Mouse (Mus musculus) left cerebral cortex, postnatal 25 days (tissue): ENCODE data around the gene Pgpep1. TPM values are rescaled to one million over a fixed set of nuclear protein-coding genes. Genes with fewer than 3 reads are reported as not detected.

ENCODE experiments used
- DNase-seq, 2 experiments: peaks; one replicate each; pipeline ENCODE4 v3.0.0; 2022; ENCODE audit warnings: low spot score in 2 of 2, mixed read lengths in 1 of 2
- intact Hi-C: fragments of 180-260 bp; cut with DNase I; formaldehyde crosslinking; loops from one replicate; pipeline ENCODE4 v1.15.1; 2025
- total RNA-seq, 2 experiments: library from RNA; stranded (reverse); gene quantifications; 2 replicates each; pipeline ENCODE4 v1.2.3; 2021

Gene Pgpep1
- total RNA-seq, 2 experiments from 2014 or later: 12.7 to 18.1 TPM

- intact Hi-C loops: no loop called here
- no peak for DNase-seq
Measured at GRCm38 (mm10) chr8:70645501-70646224, 14.5 kb downstream of the Pgpep1 start.

DNA sequence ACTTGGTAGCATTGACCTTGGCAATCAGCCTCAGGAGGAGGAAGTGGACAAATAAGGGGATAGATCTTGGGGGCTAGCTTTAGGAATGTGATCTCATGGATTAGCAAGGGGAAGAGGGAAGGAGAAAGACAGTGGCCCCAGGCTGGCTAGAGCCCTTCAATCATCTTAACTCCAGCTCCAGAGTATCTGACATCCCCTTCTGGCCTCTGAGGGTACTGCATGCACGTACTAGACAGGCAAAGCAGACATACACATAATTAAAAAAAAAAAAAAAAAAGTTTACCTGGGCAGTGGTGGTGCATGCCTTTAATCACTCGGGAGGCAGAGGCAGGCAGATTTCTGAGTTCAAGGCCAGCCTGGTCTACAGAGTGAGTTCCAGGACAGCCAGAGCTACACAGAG, 16.1 kb downstream of the Pgpep1 start:
- no peak for DNase-seq
- intact Hi-C loops: no loop called here

DNA sequence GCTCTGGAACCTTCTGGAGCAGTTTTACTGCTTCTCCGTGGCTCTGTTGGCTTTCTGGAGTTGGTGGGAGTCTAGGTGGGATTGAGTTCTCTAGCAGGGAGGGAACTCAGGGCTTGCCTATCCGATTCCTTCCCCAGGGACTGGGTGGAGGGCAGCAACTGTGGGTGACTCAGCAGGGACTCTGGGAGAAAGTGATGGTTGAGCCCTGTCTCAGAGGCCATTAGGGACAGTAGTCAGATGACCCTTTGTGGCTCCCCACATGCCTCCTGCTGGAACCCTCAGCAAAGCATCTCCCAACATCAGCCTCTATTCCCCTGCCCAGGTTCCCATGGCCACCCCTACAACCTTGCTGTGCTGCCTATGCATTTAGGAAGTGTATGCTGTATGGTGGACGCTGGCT, 17.2 kb downstream of the Pgpep1 start:
- DNase-seq: no peak
- intact Hi-C loops: no loop called here

GRCm38 (mm10) chr8:70638752-70639151, 21.4 kb downstream of the Pgpep1 start:
- intact Hi-C loops: no loop called here
- DNase-seq: no peak

DNA sequence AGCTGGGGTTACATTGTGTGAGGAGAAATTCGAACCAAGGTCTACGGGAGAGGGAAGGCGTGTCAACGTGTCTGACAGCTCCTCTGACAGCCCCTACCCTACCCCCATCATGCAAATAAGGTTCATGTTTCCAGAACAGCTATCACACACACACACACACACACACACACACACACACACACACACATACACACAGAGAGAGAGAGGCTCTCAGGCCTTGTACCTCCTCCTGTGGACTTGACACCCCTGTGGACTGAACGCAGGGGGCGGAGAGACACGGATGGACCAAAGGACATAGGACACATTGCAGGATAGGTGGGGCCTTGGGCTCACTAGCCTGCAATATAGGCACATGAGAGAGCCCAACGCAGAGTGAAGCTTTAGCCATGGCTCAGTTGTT, 23.4 kb downstream of the Pgpep1 start:
- intact Hi-C loops: no loop called here
- no peak for DNase-seq

DNA sequence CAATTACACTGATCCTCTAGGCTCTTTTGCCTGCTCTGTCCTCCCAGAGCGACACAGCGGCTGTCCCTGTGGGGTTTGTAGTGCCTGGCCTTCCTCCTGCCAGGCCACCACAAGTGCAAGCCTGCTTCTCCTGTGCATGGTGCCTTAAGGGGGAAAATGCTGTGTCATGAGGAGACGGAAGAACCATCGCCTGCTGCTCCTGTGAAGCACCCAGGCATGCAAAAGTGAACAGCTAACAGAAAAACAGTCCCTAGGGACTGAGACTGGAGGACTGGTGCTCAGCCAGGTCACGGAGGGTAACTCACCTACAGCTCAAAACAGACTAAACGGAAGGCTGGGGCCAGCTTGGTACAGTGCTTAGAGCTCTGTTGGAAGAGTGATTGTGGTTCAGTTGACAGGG, 24.7 kb downstream of the Pgpep1 start:
- DNase-seq: no peak

GRCm38 (mm10) chr8:70634066-70634465, 26.1 kb downstream of the Pgpep1 start:
- intact Hi-C loops: loop anchor here (5.0 kb wide), 1 partner anchor 68 kb away; the partner anchor contains the start of gene Iqcn
- DNase-seq: no peak

More for the DNA sequence above, 24.7 kb downstream of the Pgpep1 start:
- intact Hi-C loops: no loop called here

- no peak for DNase-seq
- intact Hi-C loops: loop anchor here (5.0 kb wide), 1 partner anchor 70 kb away; the partner anchor contains the start of gene Iqcn
Measured at GRCm38 (mm10) chr8:70632346-70632892, 27.8 kb downstream of the Pgpep1 start, which contains the start of gene Gdf15. Gene Gdf15 (minus strand): TSS chr8:70632456.

GRCm38 (mm10) chr8:70631436-70631835, 28.8 kb downstream of the Pgpep1 start:
- no peak for DNase-seq
- intact Hi-C loops: loop anchor here (5.0 kb wide), 1 partner anchor 71 kb away; the partner anchor contains the start of gene Iqcn

- no peak for DNase-seq
- intact Hi-C loops: loop anchor here (5.0 kb wide), 1 partner anchor 72 kb away; the partner anchor contains the start of gene Iqcn
Measured at GRCm38 (mm10) chr8:70630532-70631381, 29.4 kb downstream of the Pgpep1 start.

- peak; percentile 93 to 94 for DNase-seq
- intact Hi-C loops: loop anchor here (5.0 kb wide), 1 partner anchor 72 kb away; the partner anchor contains the start of gene Iqcn
Measured at GRCm38 (mm10) chr8:70629574-70630531, 30.3 kb downstream of the Pgpep1 start.

DNA sequence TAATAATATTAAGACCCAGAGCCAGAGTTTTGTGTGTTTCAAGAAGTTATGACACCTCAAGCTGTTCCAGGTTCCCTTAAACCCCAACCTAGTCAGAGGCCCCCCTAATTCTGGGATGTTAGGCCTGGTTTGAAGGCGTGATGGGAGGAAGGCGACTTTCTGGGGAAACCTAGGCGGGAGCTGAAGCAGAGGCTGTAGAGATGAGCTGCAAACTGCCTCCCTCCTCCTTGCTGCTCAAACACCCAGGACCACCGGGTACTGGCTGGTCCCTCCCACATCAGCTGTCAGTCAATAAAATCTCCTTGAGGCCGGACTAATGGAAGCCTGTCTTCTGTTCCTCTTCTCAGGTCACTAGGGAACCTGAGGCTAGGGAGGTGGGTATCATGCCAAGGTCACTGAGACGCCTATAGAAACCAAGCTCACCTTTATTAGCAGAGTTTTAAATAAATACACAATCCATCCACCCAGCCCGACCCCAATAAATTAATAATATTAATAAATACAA, 31.1 kb downstream of the Pgpep1 start:
- intact Hi-C loops: no loop called here
- no peak for DNase-seq

DNA sequence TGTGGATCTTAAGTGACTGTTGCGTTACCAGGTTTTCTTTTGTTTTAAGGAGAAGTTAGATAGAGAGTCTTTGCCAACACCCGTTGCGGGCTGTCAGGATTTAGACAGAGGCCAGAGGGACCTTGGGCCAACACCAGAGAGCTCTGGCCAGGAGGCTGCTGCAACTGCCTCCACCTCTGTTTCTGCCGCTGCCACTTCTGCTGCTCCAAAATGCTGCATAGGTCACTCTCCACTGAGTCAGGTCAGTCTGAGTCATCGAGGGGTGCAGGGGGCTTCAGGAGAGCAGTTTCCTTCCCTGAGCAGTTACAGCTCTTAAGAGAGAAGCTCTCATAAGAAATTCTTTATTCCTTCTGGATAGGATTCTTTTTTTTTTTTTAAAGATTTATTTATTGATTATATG, 33.1 kb downstream of the Pgpep1 start:
- intact Hi-C loops: no loop called here
- DNase-seq: no peak

GRCm38 (mm10) chr8:70625104-70625503, 35.1 kb downstream of the Pgpep1 start:
- intact Hi-C loops: no loop called here
- no peak for DNase-seq

- intact Hi-C loops: no loop called here
- no peak for DNase-seq
Measured at GRCm38 (mm10) chr8:70622220-70622619, 38.0 kb downstream of the Pgpep1 start.

DNA sequence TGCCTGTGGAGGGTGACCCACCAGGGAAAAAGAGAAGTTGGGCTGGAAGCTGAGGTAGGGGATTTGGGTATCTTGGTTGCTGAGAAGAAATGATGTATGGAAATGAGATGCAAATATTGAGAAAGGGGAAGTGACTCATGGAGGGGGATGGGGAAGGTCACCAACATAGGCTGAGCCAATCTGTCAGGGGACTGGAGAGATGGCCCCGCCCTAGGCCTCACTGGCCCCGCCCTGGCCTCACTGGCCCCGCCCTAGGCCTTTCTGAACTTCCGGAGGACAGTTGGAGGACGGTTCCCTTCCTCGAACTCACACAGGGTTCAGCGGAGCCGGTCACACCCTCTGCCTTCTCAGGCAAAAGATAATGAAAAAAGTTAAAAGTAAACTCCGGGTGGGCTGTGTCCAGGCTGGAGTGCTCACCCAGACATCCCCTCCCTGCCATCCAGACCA, 41.3 kb downstream of the Pgpep1 start:
- DNase-seq: peak in 1 of 2 experiments; percentile 40
- intact Hi-C loops: loop anchor here (10.0 kb wide), 1 partner anchor 46 kb away; the partner anchor contains the start of gene Pgpep1

- no peak for DNase-seq
- intact Hi-C loops: loop anchor here (10.0 kb wide), 1 partner anchor 47 kb away; the partner anchor contains the start of gene Pgpep1
Measured at GRCm38 (mm10) chr8:70617985-70618384, 42.2 kb downstream of the Pgpep1 start.

DNA sequence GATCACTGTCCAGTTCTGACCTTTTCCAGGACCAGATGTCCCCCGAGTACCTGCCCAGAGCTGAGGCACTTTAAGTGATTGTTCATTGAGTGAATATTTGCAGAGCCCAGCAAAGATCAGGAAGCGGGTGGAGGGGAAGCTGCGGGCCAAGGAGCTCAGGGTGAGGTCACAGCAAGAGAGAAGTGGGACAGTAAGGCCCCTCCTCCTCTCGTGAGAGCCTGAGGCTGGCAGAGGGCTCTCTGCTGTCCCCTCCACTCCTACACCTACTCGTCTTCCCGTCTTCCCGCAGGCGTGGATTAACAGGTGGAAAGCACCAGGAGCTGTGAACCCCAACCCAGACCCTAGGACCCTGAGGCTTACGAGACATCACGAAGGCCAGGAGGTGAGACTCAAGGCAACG, 43.5 kb downstream of the Pgpep1 start:
- intact Hi-C loops: loop anchor here (10.0 kb wide), 1 partner anchor 48 kb away; the partner anchor contains the start of gene Pgpep1
- DNase-seq: no peak
